ENCODE assay signal across 5 mouse cellular contexts in the genomic region with DNA sequence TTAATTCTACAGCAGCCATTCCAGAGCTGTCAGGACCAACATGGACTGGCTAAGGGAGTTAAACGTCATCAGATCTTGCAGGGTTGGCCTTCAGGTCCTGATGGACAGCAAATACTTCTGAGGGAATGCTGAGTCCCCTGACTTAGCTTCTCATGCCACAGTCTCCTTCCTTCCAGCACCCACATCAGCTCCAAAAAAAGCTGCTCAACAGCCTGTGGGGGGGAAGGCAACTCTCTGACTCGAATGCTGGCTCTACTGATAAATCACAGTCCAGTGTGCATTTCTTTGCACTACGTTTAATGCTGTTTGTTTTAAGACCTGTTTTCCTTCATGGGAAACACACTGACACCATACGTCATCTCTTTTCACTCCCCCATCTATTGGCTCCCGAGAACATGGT.
"Had no signal": no experiment of that assay in that cellular context is flagged by ENCODE, and none has a peak within 500 bp of the region (broad histone marks: within the 10 kb centered on the region; RNA-seq: fewer than 3 reads in every experiment).

No protein-coding gene starts in this region.

- H3K4me3 ChIP-seq: neural tube, embryonic 15.5 days; stomach, embryonic 15.5 days had no signal

- H3K36me3 ChIP-seq: neural tube, embryonic 15.5 days; stomach, embryonic 15.5 days had no signal

- H3K9ac ChIP-seq: neural tube, embryonic 15.5 days; stomach, embryonic 15.5 days had no signal

- H3K9me3 ChIP-seq: neural tube, embryonic 15.5 days; stomach, embryonic 15.5 days had no signal

- DNase-seq: right cerebral cortex, adult 18-20 months; right cerebral cortex, postnatal 25 days had no signal

- H3K27me3 ChIP-seq: neural tube, embryonic 15.5 days; stomach, embryonic 15.5 days had no signal

- H3K27ac ChIP-seq: neural tube, embryonic 15.5 days; stomach, embryonic 15.5 days; stomach, postnatal 0 days had no signal

- H3K4me2 ChIP-seq: neural tube, embryonic 15.5 days; stomach, embryonic 15.5 days had no signal

- H3K4me1 ChIP-seq: neural tube, embryonic 15.5 days; stomach, embryonic 15.5 days had no signal
